Mouse (Mus musculus): ENCODE measurements around the gene Frmd8. TPM values are rescaled to one million over a fixed set of nuclear protein-coding genes. Genes with fewer than 3 reads are reported as not detected.
A peak's percentile ranks its signal among the peaks of the same experiment; 100 is the strongest.

Frmd8 gene
- polyA plus RNA-seq, 1 experiment from 2014 or later: 13.9 TPM

- ATAC-seq (ENCODE audit: low read depth) (no peak), DNase-seq (peak; percentile 66)
- peaks cover 86% of the 10 kb centered on the region for H3K4me1 ChIP-seq (replicated peaks)
- H3K9ac ChIP-seq: peak overlapping the region; percentile 85
- H3K27me3 ChIP-seq: no peaks in the 10 kb centered on the region
- peak overlapping the region; percentile 66 for H3K4me3 ChIP-seq (replicated peaks)
- H3K4me2 ChIP-seq: peak overlapping the region; percentile 84
- H3K9me3 ChIP-seq (replicated peaks): no peaks in the 10 kb centered on the region
- H3K36me3 ChIP-seq: peaks cover 13% of the 10 kb centered on the region
- H3K27ac ChIP-seq: peak overlapping the region; percentile 99
- WGBS (ENCODE audit: insufficient replicate concordance): 22% methylated on average over 13 of the region's 13 CpGs
These were observed 26.0 kb downstream of the Frmd8 start for GRCm38 (mm10) chr19:5848826-5849672.

- ATAC-seq (ENCODE audit: low read depth) (peak; percentile 62), DNase-seq (peak; percentile 79)
- Histone ChIP-seq H3K9ac (peak overlapping the region; percentile 85), H3K4me1 (replicated peaks) (peaks cover 94% of the 10 kb centered on the region), H3K27me3 (no peaks in the 10 kb centered on the region), H3K4me2 (peak overlapping the region; percentile 84), H3K36me3 (peaks cover 13% of the 10 kb centered on the region), H3K4me3 (replicated peaks) (peak overlapping the region; percentile 66), H3K27ac (peak overlapping the region; percentile 99), H3K9me3 (replicated peaks) (no peaks in the 10 kb centered on the region)
- WGBS (ENCODE audit: insufficient replicate concordance): 27% methylated on average over 14 of the region's 14 CpGs
These were observed 26.8 kb downstream of the Frmd8 start for GRCm38 (mm10) chr19:5848032-5848825.

- peaks cover 97% of the 10 kb centered on the region for H3K4me1 ChIP-seq (replicated peaks)
- ATAC-seq (ENCODE audit: low read depth): no peak
- DNase-seq: peak; percentile 58
- peak overlapping the region; percentile 99 for H3K27ac ChIP-seq
- no peaks in the 10 kb centered on the region for H3K27me3 ChIP-seq
- H3K36me3 ChIP-seq: peaks cover 5% of the 10 kb centered on the region
- H3K4me2 ChIP-seq: peak overlapping the region; percentile 84
- no peaks in the 10 kb centered on the region for H3K9me3 ChIP-seq (replicated peaks)
- WGBS (ENCODE audit: insufficient replicate concordance): 49% methylated on average over 4 of the region's 4 CpGs
- H3K9ac ChIP-seq: peak overlapping the region; percentile 85
- peak overlapping the region; percentile 66 for H3K4me3 ChIP-seq (replicated peaks)
These were observed 27.7 kb downstream of the Frmd8 start for GRCm38 (mm10) chr19:5847306-5847796.

GRCm38 (mm10) chr19:5846557-5847305 is 28.3 kb downstream of the Frmd8 start:
- H3K9ac ChIP-seq: peak overlapping the region; percentile 85
- no peaks in the 10 kb centered on the region for H3K9me3 ChIP-seq (replicated peaks)
- H3K4me2 ChIP-seq: peak overlapping the region; percentile 84
- 9% methylated on average over 16 of the region's 16 CpGs for WGBS (ENCODE audit: insufficient replicate concordance)
- DNase-seq (peak; percentile 79), ATAC-seq (ENCODE audit: low read depth) (peak; percentile 47)
- peak overlapping the region; percentile 66 for H3K4me3 ChIP-seq (replicated peaks)
- H3K27ac ChIP-seq: peak overlapping the region; percentile 99
- H3K36me3 ChIP-seq: no peaks in the 10 kb centered on the region
- H3K4me1 ChIP-seq (replicated peaks): peaks cover 97% of the 10 kb centered on the region
- no peaks in the 10 kb centered on the region for H3K27me3 ChIP-seq

GRCm38 (mm10) chr19:5846154-5846553 is 28.9 kb downstream of the Frmd8 start:
- H3K36me3 ChIP-seq: no peaks in the 10 kb centered on the region
- DNase-seq (no peak), ATAC-seq (ENCODE audit: low read depth) (no peak)
- peaks cover 97% of the 10 kb centered on the region for H3K4me1 ChIP-seq (replicated peaks)
- H3K4me3 ChIP-seq (replicated peaks): peak overlapping the region; percentile 66
- peak overlapping the region; percentile 99 for H3K27ac ChIP-seq
- peak overlapping the region; percentile 85 for H3K9ac ChIP-seq
- no peaks in the 10 kb centered on the region for H3K9me3 ChIP-seq (replicated peaks)
- peak overlapping the region; percentile 84 for H3K4me2 ChIP-seq
- no peaks in the 10 kb centered on the region for H3K27me3 ChIP-seq
- WGBS (ENCODE audit: insufficient replicate concordance): 2% methylated on average over 7 of the region's 7 CpGs

- no peaks in the 10 kb centered on the region for H3K27me3 ChIP-seq
- H3K4me2 ChIP-seq: peak overlapping the region; percentile 84
- H3K36me3 ChIP-seq: no peaks in the 10 kb centered on the region
- peak overlapping the region; percentile 99 for H3K27ac ChIP-seq
- peaks cover 97% of the 10 kb centered on the region for H3K4me1 ChIP-seq (replicated peaks)
- ATAC-seq (ENCODE audit: low read depth): peak; percentile 32
- peak; percentile 91 for DNase-seq
- H3K4me3 ChIP-seq (replicated peaks): peak overlapping the region; percentile 66
- no peaks in the 10 kb centered on the region for H3K9me3 ChIP-seq (replicated peaks)
- peak overlapping the region; percentile 89 for H3K9ac ChIP-seq
- 2% methylated on average over 45 of the region's 45 CpGs for WGBS (ENCODE audit: insufficient replicate concordance)
These were observed 29.5 kb downstream of the Frmd8 start for GRCm38 (mm10) chr19:5845319-5846135.

- Histone ChIP-seq H3K4me1 (replicated peaks) (peaks cover 97% of the 10 kb centered on the region), H3K4me3 (replicated peaks) (peak overlapping the region; percentile 66), H3K9me3 (replicated peaks) (no peaks in the 10 kb centered on the region), H3K36me3 (no peaks in the 10 kb centered on the region), H3K4me2 (peak overlapping the region; percentile 84), H3K27me3 (no peaks in the 10 kb centered on the region), H3K9ac (peak overlapping the region; percentile 89), H3K27ac (peak overlapping the region; percentile 99)
- DNase-seq (peak; percentile 52), ATAC-seq (ENCODE audit: low read depth) (no peak)
- WGBS (ENCODE audit: insufficient replicate concordance): 29% methylated on average over 12 of the region's 12 CpGs
These were observed 30.2 kb downstream of the Frmd8 start for GRCm38 (mm10) chr19:5844831-5845318.

GRCm38 (mm10) chr19:5843781-5844691 is 31.0 kb downstream of the Frmd8 start:
- peak; percentile 22 for ATAC-seq (ENCODE audit: low read depth)
- no peaks in the 10 kb centered on the region for H3K27me3 ChIP-seq

More at GRCm38 (mm10) chr19:5843781-5844691, 31.0 kb downstream of the Frmd8 start:
- Histone ChIP-seq H3K4me3 (replicated peaks) (peak overlapping the region; percentile 66), H3K27ac (peak overlapping the region; percentile 99), H3K4me2 (peak overlapping the region; percentile 84), H3K4me1 (replicated peaks) (peaks cover 96% of the 10 kb centered on the region), H3K36me3 (no peaks in the 10 kb centered on the region), H3K9ac (peak overlapping the region; percentile 89), H3K9me3 (replicated peaks) (no peaks in the 10 kb centered on the region)
- peak; percentile 67 for DNase-seq
- WGBS (ENCODE audit: insufficient replicate concordance): 30% methylated on average over 30 of the region's 30 CpGs
